Mouse (Mus musculus): ENCODE results near the gene Dek. TPM values are rescaled to one million over a fixed set of nuclear protein-coding genes. Genes with fewer than 3 reads are reported as not detected.

Gene Dek
- polyA plus RNA-seq, 1 experiment from 2014 or later = 358 TPM

Other genes with a start within 250 kb of the Dek start
- gene Kif13a, start 176.3 kb downstream of the Dek start, polyA plus RNA-seq (2016; fragmentation: Nextera tagmentation; extraction: Ambion mirVana) = 21.8 and 23.3 TPM in 2 replicates
- 4.1 and 4.3 TPM in 2 replicates for gene Nhlrc1, start 91.4 kb downstream of the Dek start, polyA plus RNA-seq (2016; fragmentation: Nextera tagmentation; extraction: Ambion mirVana)
- 12.9 and 14.7 TPM in 2 replicates for gene Kdm1b, start 62.7 kb downstream of the Dek start, polyA plus RNA-seq (2016; fragmentation: Nextera tagmentation; extraction: Ambion mirVana)
- gene Tpmt, start 61.5 kb downstream of the Dek start, polyA plus RNA-seq (2016; fragmentation: Nextera tagmentation; extraction: Ambion mirVana) = 24.3 and 26.2 TPM in 2 replicates
- 1.0 TPM in 2 replicates for gene Rnf144b, start 16.5 kb upstream of the Dek start, polyA plus RNA-seq (2016; fragmentation: Nextera tagmentation; extraction: Ambion mirVana)

All from limb, embryonic 12.5 days (tissue).